Mouse (Mus musculus): ENCODE results near the gene Lhx2. TPM values are rescaled to one million over a fixed set of nuclear protein-coding genes. Genes with fewer than 3 reads are reported as not detected.

Lhx2 gene
- total and polyA plus RNA-seq, 2 experiments from 2014 or later = not detected

- Histone ChIP-seq H3K4me1 (ENCODE audit: control insufficient read depth, insufficient read depth) (peaks cover 19% of the 10 kb centered on the region), H3K4me3 (ENCODE audit: low read depth, low read length) (peak overlapping the region; percentile 43), H3K9me3 (replicated peaks; ENCODE audit: control insufficient read depth, low read length) (no peaks in the 10 kb centered on the region), H3K36me3 (replicated peaks; ENCODE audit: control insufficient read depth, insufficient read depth, low read length) (no peaks in the 10 kb centered on the region), H3K4me2 (ENCODE audit: low read depth, low read length) (peak overlapping the region; percentile 65), H3K27ac (ENCODE audit: low read depth) (no peak overlapping the region), H3K9ac (replicated peaks; ENCODE audit: low read depth, low read length) (no peak overlapping the region), H3K27me3 (ENCODE audit: control insufficient read depth, insufficient read depth, low read length) (peaks cover 100% of the 10 kb centered on the region)
- TF ChIP-seq CTCF (IDR thresholded peaks at IDR 0.05; ENCODE audit: low read depth) = no peak
- TF ChIP-seq EP300 (IDR thresholded peaks at IDR 0.05; ENCODE audit: low read depth) = no peak
- ATAC-seq (ENCODE audit: insufficient read depth, low read depth) (no peak; the same call in 1 of the 2 replicates), DNase-seq (ENCODE audit: low spot score) (no peak)
- 3% methylated on average over 13 of the region's 13 CpGs for WGBS
These were observed 11.3 kb downstream of the Lhx2 start for GRCm38 (mm10) chr2:38350386-38350785.

GRCm38 (mm10) chr2:38350796-38351195 is 11.7 kb downstream of the Lhx2 start:
- ATAC-seq (ENCODE audit: insufficient read depth, low read depth) = peak; percentile 79
- Histone ChIP-seq H3K27ac (ENCODE audit: low read depth) (no peak overlapping the region), H3K9me3 (replicated peaks; ENCODE audit: control insufficient read depth, low read length) (no peaks in the 10 kb centered on the region)

GRCm38 (mm10) chr2:38351641-38352320 is 12.7 kb downstream of the Lhx2 start:
- no peaks in the 10 kb centered on the region for H3K9me3 ChIP-seq (replicated peaks; ENCODE audit: control insufficient read depth, low read length)
- H3K4me2 ChIP-seq (ENCODE audit: low read depth, low read length) = peak overlapping the region; percentile 65
- H3K9ac ChIP-seq (replicated peaks; ENCODE audit: low read depth, low read length) = no peak overlapping the region
- no peaks in the 10 kb centered on the region for H3K36me3 ChIP-seq (replicated peaks; ENCODE audit: control insufficient read depth, insufficient read depth, low read length)
- no peak for DNase-seq (ENCODE audit: low spot score)
- H3K27ac ChIP-seq (ENCODE audit: low read depth) = no peak overlapping the region
- H3K27me3 ChIP-seq (ENCODE audit: control insufficient read depth, insufficient read depth, low read length) = peaks cover 100% of the 10 kb centered on the region
- 2% methylated on average over 56 of the region's 57 CpGs for WGBS
- peak overlapping the region; percentile 43 for H3K4me3 ChIP-seq (ENCODE audit: low read depth, low read length)
- peaks cover 19% of the 10 kb centered on the region for H3K4me1 ChIP-seq (ENCODE audit: control insufficient read depth, insufficient read depth)
- ATAC-seq (ENCODE audit: insufficient read depth, low read depth) = no peak
- TF ChIP-seq EP300 (IDR thresholded peaks at IDR 0.05; ENCODE audit: low read depth) (no peak), CTCF (IDR thresholded peaks at IDR 0.05; ENCODE audit: low read depth) (no peak)

More at GRCm38 (mm10) chr2:38350796-38351195, 11.7 kb downstream of the Lhx2 start:
- peak; percentile 71 for DNase-seq (ENCODE audit: low spot score)
- Histone ChIP-seq H3K4me3 (ENCODE audit: low read depth, low read length) (peak overlapping the region; percentile 43), H3K36me3 (replicated peaks; ENCODE audit: control insufficient read depth, insufficient read depth, low read length) (no peaks in the 10 kb centered on the region), H3K27me3 (ENCODE audit: control insufficient read depth, insufficient read depth, low read length) (peaks cover 100% of the 10 kb centered on the region), H3K9ac (replicated peaks; ENCODE audit: low read depth, low read length) (no peak overlapping the region), H3K4me2 (ENCODE audit: low read depth, low read length) (peak overlapping the region; percentile 65), H3K4me1 (ENCODE audit: control insufficient read depth, insufficient read depth) (peaks cover 19% of the 10 kb centered on the region)
- under 1% methylated on average over 31 of the region's 37 CpGs for WGBS
- no peak for TF ChIP-seq CTCF (IDR thresholded peaks at IDR 0.05; ENCODE audit: low read depth)
- no peak for TF ChIP-seq EP300 (IDR thresholded peaks at IDR 0.05; ENCODE audit: low read depth)

GRCm38 (mm10) chr2:38352321-38353007 is 13.4 kb downstream of the Lhx2 start:
- peaks cover 18% of the 10 kb centered on the region for H3K4me1 ChIP-seq (ENCODE audit: control insufficient read depth, insufficient read depth)
- peaks cover 100% of the 10 kb centered on the region for H3K27me3 ChIP-seq (ENCODE audit: control insufficient read depth, insufficient read depth, low read length)
- no peak for TF ChIP-seq EP300 (IDR thresholded peaks at IDR 0.05; ENCODE audit: low read depth)
- no peak for TF ChIP-seq CTCF (IDR thresholded peaks at IDR 0.05; ENCODE audit: low read depth)
- no peaks in the 10 kb centered on the region for H3K36me3 ChIP-seq (replicated peaks; ENCODE audit: control insufficient read depth, insufficient read depth, low read length)
- H3K9ac ChIP-seq (replicated peaks; ENCODE audit: low read depth, low read length) = no peak overlapping the region
- WGBS = 10% methylated on average over 21 of the region's 21 CpGs
- no peak for DNase-seq (ENCODE audit: low spot score)
- peak overlapping the region; percentile 65 for H3K4me2 ChIP-seq (ENCODE audit: low read depth, low read length)
- peak overlapping the region; percentile 43 for H3K4me3 ChIP-seq (ENCODE audit: low read depth, low read length)
- no peak for ATAC-seq (ENCODE audit: insufficient read depth, low read depth)
- H3K9me3 ChIP-seq (replicated peaks; ENCODE audit: control insufficient read depth, low read length) = no peaks in the 10 kb centered on the region
- no peak overlapping the region for H3K27ac ChIP-seq (ENCODE audit: low read depth)

GRCm38 (mm10) chr2:38353008-38353379 is 13.9 kb downstream of the Lhx2 start:
- Histone ChIP-seq H3K27me3 (ENCODE audit: control insufficient read depth, insufficient read depth, low read length) (peaks cover 100% of the 10 kb centered on the region), H3K4me3 (ENCODE audit: low read depth, low read length) (no peak overlapping the region), H3K27ac (ENCODE audit: low read depth) (no peak overlapping the region), H3K9ac (replicated peaks; ENCODE audit: low read depth, low read length) (no peak overlapping the region), H3K4me2 (ENCODE audit: low read depth, low read length) (no peak overlapping the region), H3K36me3 (replicated peaks; ENCODE audit: control insufficient read depth, insufficient read depth, low read length) (no peaks in the 10 kb centered on the region), H3K4me1 (ENCODE audit: control insufficient read depth, insufficient read depth) (peaks cover 12% of the 10 kb centered on the region), H3K9me3 (replicated peaks; ENCODE audit: control insufficient read depth, low read length) (no peaks in the 10 kb centered on the region)
- DNase-seq (ENCODE audit: low spot score) = no peak
- TF ChIP-seq CTCF (IDR thresholded peaks at IDR 0.05; ENCODE audit: low read depth) (no peak), EP300 (IDR thresholded peaks at IDR 0.05; ENCODE audit: low read depth) (no peak)
- 15% methylated on average over 10 of the region's 10 CpGs for WGBS
- ATAC-seq (ENCODE audit: insufficient read depth, low read depth) = no peak

All from heart, postnatal 0 days (tissue).